Mouse (Mus musculus): ENCODE measurements at regions not wholly inside any gene's neighbourhood (a gene's known extent, or its start where the extent isn't known, plus 50 kb on each side); places are given as distances from the start of the nearest gene placed in this dataset.

- DNase-seq (ENCODE audit: low read depth, low spot score) = no peak
These were observed 573.2 kb downstream of the Bnc2 start for GRCm38 (mm10) chr4:84101923-84102322.

GRCm38 (mm10) chr4:84102736-84103135 is 572.3 kb downstream of the Bnc2 start:
- no peak for DNase-seq (ENCODE audit: low read depth, low spot score)

DNA sequence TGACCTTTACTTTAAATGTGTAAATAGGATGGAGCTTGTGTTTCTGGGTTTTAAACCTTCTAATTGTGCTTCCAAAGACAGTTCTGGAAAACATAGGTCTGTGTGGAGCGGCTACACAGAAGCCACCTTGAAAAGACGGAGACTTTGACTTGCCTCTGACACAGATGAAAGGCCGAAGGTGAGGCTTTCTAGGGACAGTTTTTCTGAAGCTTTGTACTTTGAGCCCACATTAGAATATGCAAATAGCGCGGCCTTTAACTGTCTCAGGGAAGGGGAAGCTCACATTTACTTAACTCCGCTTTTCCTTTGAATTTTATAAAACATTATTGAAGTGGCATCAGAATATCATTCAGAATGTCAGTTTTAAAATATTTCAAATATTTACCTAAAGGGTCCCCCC is 566.5 kb downstream of the Bnc2 start:
- no peak for DNase-seq (ENCODE audit: low read depth, low spot score)

DNA sequence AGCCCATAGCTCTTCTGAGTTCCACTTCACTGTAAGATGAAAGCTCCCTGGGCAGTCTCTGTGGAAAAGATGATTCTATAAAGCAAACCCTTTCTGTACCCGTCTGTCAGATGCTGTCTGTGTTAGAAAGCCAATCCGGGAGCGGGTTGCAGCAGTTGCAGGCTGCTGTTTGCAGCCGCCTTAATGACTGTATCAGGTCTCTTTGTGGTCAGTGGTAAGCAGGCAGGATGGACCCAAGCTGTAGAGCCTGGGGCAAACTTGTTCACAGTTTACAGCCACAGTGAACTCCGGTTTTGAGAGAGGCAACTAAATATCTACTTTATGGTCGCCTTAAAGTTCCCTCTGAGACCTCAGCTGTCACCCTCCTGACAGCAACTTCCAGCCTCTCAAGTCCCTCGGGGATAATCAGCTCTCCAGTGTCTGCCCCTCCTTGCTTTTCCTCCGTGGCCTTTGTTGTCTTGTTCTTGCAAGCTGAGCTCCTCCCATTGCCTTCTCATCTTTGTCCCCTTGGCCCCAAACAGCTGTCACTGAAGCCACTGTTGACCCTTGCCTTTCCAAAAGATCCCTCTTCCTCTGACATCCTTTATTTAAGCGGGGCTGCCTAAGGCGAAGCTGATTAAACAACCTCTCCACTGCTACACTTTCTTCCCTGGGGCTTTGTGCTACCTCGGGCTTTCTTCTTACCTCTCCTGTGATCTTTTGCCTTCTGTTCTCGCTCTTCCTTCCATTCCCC is 565.1 kb downstream of the Bnc2 start:
- DNase-seq (ENCODE audit: low read depth, low spot score) = no peak

GRCm38 (mm10) chr4:84114162-84115040 is 560.7 kb downstream of the Bnc2 start:
- DNase-seq (ENCODE audit: low read depth, low spot score) = no peak

GRCm38 (mm10) chr4:84118284-84118919 is 556.7 kb downstream of the Bnc2 start:
- no peak for DNase-seq (ENCODE audit: low read depth, low spot score)

DNA sequence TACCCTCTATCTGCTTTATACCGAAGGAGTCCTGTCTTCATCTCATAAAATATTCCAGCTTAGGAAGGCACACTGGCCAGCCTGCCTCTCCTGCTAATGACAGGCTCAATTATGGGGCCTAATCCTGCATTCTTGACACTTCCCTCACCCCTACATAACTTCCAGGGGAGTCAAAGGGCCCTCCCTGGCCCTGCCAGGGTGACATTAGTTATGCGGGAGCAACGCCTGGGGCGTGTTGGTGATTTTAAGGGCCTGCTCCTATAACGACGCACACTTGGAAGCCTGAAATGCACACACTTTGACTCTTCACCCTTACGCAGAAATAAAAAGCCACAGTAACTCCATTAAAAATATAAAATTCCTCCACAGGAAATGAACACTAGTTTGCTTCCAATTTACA is 555.5 kb downstream of the Bnc2 start:
- DNase-seq (ENCODE audit: low read depth, low spot score) = no peak

GRCm38 (mm10) chr4:84120330-84120729 is 554.7 kb downstream of the Bnc2 start:
- DNase-seq (ENCODE audit: low read depth, low spot score) = no peak

- DNase-seq (ENCODE audit: low read depth, low spot score) = no peak
These were observed 553.6 kb downstream of the Bnc2 start for GRCm38 (mm10) chr4:84121442-84121841.

DNA sequence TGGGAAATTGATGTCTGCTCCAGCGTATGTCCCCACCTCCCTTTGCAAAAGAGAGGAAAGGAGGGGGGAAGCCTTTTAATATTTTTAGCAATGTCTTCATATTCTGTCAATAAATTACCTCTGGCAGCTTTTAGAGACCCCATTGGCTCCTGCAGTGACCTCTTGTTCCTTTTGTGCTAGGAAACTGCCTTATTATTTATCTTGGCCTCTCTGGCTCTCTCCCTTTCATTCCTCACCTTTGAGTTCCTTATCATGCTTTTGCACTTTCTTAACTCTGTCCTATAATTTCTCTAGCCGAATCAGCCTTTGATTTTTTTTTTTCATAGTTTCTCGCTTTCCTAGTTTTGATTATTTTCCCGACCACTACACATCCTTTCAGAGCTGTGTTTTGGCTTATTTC is 548.7 kb downstream of the Bnc2 start:
- no peak for DNase-seq (ENCODE audit: low read depth, low spot score)

DNA sequence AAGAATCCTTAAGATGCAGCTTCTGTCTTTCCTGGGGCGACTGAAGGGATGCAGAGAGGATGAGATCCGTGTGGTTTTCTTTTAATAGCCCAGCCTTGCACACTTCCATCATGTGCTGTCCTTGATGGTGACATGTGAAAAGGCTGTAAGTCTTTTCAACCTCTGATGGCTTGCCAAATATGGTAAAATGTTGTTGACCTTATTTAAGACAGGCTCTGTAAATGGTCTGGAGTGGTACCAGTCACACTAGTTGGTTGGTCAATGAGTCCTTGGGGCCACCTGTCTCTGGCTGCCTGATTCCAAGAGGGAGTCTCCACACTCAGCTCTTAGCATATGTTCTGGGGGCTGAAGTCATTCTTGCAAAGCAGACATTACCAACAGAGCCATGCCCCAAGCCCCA is 547.7 kb downstream of the Bnc2 start:
- no peak for DNase-seq (ENCODE audit: low read depth, low spot score)

DNA sequence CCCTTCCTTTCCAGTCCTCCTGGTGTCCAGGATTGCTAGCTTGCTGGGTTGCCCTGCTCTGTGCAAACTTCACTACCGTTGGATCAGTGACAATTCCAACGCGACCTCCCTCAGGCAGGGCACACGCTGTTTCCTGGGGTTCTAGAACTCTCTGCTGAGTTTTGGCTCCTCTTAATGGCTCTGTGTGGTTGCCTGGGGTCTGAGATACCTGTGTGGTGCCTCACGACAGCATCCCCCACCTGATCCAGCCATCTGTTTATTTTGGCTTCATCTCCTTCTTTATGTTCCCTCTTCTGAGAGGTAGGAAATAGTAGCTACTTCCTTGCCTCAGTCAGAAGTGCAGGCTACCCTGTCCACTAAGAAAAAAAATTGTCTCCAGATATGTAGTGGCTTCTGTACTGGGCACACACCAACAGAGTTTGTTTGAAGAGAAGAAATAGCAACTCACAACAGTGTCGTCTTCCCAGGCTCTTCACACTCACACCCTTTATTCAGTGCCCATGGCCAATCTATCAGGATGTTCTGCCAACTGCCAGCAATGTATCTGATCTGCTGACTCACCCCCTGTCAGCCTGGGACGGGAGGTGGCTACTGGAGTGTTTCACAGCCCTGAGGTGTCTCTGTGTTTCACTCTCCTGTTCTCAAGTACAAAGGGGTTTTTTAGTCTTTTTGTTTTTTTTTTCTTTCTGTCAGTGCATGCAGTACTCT is 544.1 kb downstream of the Bnc2 start:
- DNase-seq (ENCODE audit: low read depth, low spot score) = no peak

DNA sequence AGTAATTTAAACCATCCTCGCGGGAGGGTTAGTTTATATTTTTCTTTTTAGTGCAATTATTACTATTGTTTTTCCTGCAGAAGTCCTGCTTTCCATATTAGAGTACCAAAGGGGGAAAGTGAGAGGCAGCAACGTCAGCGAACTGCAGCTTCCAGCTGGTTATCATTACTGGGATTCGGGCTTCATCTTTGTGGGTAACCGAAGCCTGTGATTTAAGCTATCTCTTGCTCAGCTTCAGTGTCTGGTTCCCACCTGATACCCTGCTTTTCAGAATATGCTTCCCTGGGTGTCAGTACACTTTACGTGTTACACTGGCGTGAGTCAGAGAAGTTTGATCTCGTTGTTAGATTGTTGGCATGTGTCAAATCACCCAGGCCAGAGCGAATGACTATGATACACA is 539.3 kb downstream of the Bnc2 start:
- DNase-seq (ENCODE audit: low read depth, low spot score) = no peak

DNA sequence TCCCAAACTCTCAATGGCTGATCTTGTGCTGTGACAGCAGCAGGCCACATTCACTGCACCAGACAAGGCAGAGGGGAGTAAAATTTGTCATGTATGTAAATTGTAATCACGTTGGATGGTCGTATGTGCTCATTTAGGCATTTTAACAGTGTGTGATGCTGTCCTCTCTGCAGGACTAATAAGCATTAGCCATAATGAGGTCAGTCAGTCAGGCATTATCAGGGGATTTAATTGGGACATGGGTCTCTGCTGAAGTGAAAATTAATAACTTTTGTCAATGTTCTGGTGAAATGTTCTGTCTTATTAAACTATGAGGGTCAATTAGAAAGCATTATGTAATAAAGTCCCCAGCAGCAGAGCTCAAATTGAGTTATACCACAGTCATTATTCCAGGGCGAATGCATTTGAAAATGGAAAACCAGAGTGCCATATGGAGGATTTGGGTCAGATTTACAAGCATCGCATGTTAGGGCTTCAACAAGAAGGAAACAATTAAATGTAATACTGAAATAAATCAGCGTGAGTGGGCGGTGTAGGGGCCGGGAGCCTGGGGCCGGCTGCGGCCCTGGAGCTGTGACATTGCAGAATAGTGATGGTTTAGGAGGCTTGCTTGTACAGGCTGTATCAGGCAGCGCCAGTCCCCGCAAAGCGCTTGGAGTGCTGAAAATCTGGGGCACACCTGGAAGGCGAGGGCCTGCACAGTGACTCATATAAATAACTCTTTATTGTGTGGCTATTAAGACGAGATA is 537.7 kb downstream of the Bnc2 start:
- DNase-seq (ENCODE audit: low read depth, low spot score) = peak; percentile 23

DNA sequence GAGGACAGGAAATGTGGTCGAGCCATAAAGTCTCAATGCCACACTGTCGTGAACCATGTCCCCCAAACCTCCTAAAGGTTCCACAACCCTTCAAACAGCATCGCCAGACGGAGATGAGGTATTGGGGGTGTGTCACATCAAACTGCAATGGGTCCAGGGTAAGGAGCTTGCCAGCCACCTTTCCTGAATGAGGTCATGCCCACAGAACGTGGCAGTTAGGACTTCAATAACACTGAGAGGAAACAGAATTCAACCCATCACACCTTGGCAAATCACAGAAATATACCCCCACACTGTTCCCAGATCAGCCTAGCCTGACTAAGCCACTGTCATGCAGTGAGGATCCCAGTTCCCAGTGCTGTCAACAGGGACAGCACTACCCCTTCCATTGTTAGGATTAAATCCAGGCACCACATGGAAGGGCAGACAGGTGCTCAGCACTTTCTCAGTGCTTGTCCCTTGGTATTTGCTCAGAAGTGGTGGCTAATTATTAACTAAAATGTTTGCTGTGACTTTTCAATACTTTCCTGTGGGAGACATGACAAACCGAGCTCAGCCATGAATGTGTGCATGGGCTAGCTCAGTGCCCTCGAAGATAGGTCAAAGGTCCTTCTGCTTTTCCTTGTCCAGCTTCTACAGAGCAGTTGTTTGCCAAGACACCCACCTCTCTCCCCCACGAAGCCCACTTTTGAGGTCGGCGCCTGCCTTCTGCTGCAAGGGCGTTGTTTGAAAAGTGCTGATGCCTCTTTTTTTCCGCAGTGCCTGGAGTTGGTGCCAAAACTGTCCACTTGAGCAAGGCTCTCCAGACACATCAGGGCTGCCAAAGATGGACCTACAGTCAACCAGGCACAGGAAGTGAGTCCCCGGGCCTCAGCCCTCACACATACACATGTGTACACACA is 525.7 kb downstream of the Bnc2 start:
- no peak for DNase-seq (ENCODE audit: low read depth, low spot score)

- DNase-seq (ENCODE audit: low read depth, low spot score) = no peak
These were observed 524.4 kb downstream of the Bnc2 start for GRCm38 (mm10) chr4:84150698-84151097.

GRCm38 (mm10) chr4:84151247-84151646 is 523.8 kb downstream of the Bnc2 start:
- DNase-seq (ENCODE audit: low read depth, low spot score) = no peak

DNA sequence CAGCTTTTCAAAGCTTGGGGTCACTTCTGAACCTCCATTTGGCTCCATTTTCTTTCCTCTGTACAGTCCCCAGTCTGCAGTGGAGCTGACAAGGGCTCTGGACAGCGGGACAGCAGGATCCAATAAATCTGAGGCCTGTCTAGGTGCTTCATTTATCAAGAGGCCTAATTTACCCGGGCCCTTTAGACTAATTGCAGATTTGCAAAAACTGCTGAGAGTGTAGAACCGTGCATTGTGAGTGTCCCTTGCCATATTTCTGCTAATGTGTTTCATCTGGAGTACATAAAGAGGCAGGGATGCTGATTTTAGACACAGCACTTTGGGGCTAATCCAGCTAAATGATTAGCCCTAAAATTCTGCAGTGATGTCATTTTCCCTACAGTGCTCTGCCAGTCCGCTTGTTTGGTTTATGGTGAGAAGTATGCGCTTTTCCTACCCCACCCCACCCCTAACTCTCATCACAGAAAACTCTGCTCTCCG is 523.1 kb downstream of the Bnc2 start:
- no peak for DNase-seq (ENCODE audit: low read depth, low spot score)

DNA sequence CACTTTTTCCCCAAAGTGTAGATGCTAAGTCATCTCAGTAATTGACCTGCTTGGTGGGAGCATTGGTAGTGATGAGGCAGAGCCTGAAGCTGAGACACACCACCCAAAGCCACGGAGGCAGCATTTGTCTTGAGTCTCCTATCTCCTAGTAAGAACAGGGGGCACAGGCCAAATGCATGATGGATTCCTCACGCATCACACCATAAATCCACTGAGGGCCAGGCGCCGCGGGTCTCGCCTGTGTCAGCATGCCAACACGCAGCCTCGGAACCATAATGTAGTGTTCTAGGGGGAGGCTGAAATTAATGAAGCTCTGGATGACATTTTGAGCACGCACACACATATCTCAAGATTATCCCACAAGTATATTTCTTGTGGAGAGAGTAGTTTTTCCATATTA is 521.5 kb downstream of the Bnc2 start:
- DNase-seq (ENCODE audit: low read depth, low spot score) = no peak
